Mouse (Mus musculus) T-helper 1 cell (primary cell): ENCODE results near the gene Birc2.
"Not testable (repeated sequence)": the region's sequence is repeated elsewhere in the genome, so short reads cannot be mapped to it uniquely, and the experiment has no call there.

Experiments
- in situ Hi-C: fragments of 300-600 bp; cut with MboI, MseI; formaldehyde crosslinking; loops from one replicate; pipeline ENCODE4 v1.15.1; 2025; ENCODE audit warnings: high pct_unique_total_duplicates

Birc2 gene

GRCm38 (mm10) chr9:7836905-7837805 is at the start of gene Birc2:
Gene Birc2 (minus strand): TSS chr9:7837064.
- in situ Hi-C loops = no loop called here

- in situ Hi-C loops = loop anchor here (25.0 kb wide), 1 partner anchor 672 kb away; no protein-coding TSS in a partner anchor
Observed at GRCm38 (mm10) chr9:7884346-7884745, 47.5 kb upstream of the Birc2 start.

- in situ Hi-C loops = loop anchor here (25.0 kb wide), 1 partner anchor 670 kb away; no protein-coding TSS in a partner anchor
Observed at GRCm38 (mm10) chr9:7882304-7882865, 45.5 kb upstream of the Birc2 start.

- in situ Hi-C loops = loop anchor here (10.0 kb wide), 1 partner anchor 109 kb away; the partner anchor contains the start of gene Tmem123
Observed at GRCm38 (mm10) chr9:7873511-7874211, 36.8 kb upstream of the Birc2 start.

GRCm38 (mm10) chr9:7872775-7873439 is 36.0 kb upstream of the Birc2 start, which contains the start of gene Birc3:
Gene Birc3 (minus strand): TSS chr9:7873186.
- in situ Hi-C loops = loop anchor here (10.0 kb wide), 1 partner anchor 108 kb away; the partner anchor contains the start of gene Tmem123

- in situ Hi-C loops = loop anchor here (10.0 kb wide), 1 partner anchor 107 kb away; the partner anchor contains the start of gene Tmem123
Observed at GRCm38 (mm10) chr9:7872044-7872774, 35.3 kb upstream of the Birc2 start.

- in situ Hi-C loops = loop anchor here (10.0 kb wide), 1 partner anchor 107 kb away; the partner anchor contains the start of gene Tmem123
Observed at GRCm38 (mm10) chr9:7871316-7872043, 34.6 kb upstream of the Birc2 start.

- in situ Hi-C loops = loop anchor here (10.0 kb wide), 1 partner anchor 106 kb away; the partner anchor contains the start of gene Tmem123
Observed at GRCm38 (mm10) chr9:7870556-7871315, 33.9 kb upstream of the Birc2 start.

- in situ Hi-C loops = no loop called here
Observed at GRCm38 (mm10) chr9:7868838-7869491, 32.1 kb upstream of the Birc2 start.

GRCm38 (mm10) chr9:7867981-7868380 is 31.1 kb upstream of the Birc2 start:
- in situ Hi-C loops = no loop called here

GRCm38 (mm10) chr9:7866981-7867380 is 30.1 kb upstream of the Birc2 start:
- in situ Hi-C loops = not testable (repeated sequence)

- in situ Hi-C loops = no loop called here
Observed at GRCm38 (mm10) chr9:7860976-7861375, 24.1 kb upstream of the Birc2 start.

- in situ Hi-C loops = no loop called here
Observed at GRCm38 (mm10) chr9:7855912-7856311, 19.0 kb upstream of the Birc2 start.

GRCm38 (mm10) chr9:7855374-7855773 is 18.5 kb upstream of the Birc2 start:
- in situ Hi-C loops = no loop called here

GRCm38 (mm10) chr9:7854196-7854595 is 17.3 kb upstream of the Birc2 start:
- in situ Hi-C loops = not testable (repeated sequence)

- in situ Hi-C loops = no loop called here
Observed at GRCm38 (mm10) chr9:7852346-7853230, 15.7 kb upstream of the Birc2 start.

GRCm38 (mm10) chr9:7851841-7852240 is 15.0 kb upstream of the Birc2 start:
- in situ Hi-C loops = no loop called here
